Mouse (Mus musculus) adrenal gland, postnatal 10 days (tissue): ENCODE results near the gene Scn3a. TPM values are rescaled to one million over a fixed set of nuclear protein-coding genes. Genes with fewer than 3 reads are reported as not detected.

Source experiments
- total RNA-seq, 2 experiments: library from RNA; stranded (reverse); gene quantifications; 2 replicates each; pipeline ENCODE4 v1.2.3; 2021

Gene Scn3a
- total RNA-seq, 2 experiments from 2014 or later, result 5.2 to 7.2 TPM

Other genes starting within 250 kb of the Scn3a start
- 10 to 100 TPM; 20.9 to 22.6 TPM for gene Slc38a11, start 203.6 kb downstream of the Scn3a start, total RNA-seq
- 1 to 10 TPM; 1.1 to 2.6 TPM for gene Scn2a, start 53.1 kb upstream of the Scn3a start, total RNA-seq